Mouse (Mus musculus) limb, embryonic 14.5 days (tissue): ENCODE data around the gene Slc12a5. TPM values are rescaled to one million over a fixed set of nuclear protein-coding genes. Genes with fewer than 3 reads are reported as not detected.

Experiments
- ATAC-seq: fragments of 200-750 bp; cut with Nextera tagmentation; 2 replicates; pipeline ENCODE4 v1.8.0; 2017; ENCODE audit warnings: low read depth, moderate number of reproducible peaks, moderate TSS enrichment; ENCODE audit not compliant: low FRiP score
- DNase-seq: peaks from one replicate; pipeline ENCODE4 v3.0.0-alpha.2; 2015; ENCODE audit warnings: low spot score
- H3K27ac ChIP-seq: fragments of 300-500 bp; sonication (generic); replicated peaks from 2 replicates; pipeline ENCODE4 v1.5.1; 2014; ENCODE audit warnings: low read depth, mild to moderate bottlenecking, low read length, moderate library complexity, mixed read lengths
- H3K27me3 ChIP-seq: fragments of 300-500 bp; sonication (generic); 2 replicates; pipeline ENCODE4 v1.6.1; 2014; ENCODE audit warnings: low read length, mixed read lengths; ENCODE audit not compliant: control insufficient read depth, insufficient read depth
- H3K36me3 ChIP-seq: fragments of 300-500 bp; sonication (generic); 2 replicates; pipeline ENCODE4 v1.6.1; 2014; ENCODE audit warnings: mild to moderate bottlenecking, low read length, moderate library complexity, mixed read lengths; ENCODE audit not compliant: control insufficient read depth, insufficient read depth
- H3K4me1 ChIP-seq: fragments of 300-500 bp; sonication (generic); 2 replicates; pipeline ENCODE4 v1.6.1; 2014; ENCODE audit warnings: antibody characterized with exemption, low read length, mixed read lengths; ENCODE audit not compliant: control insufficient read depth, insufficient read depth
- H3K4me2 ChIP-seq: fragments of 300-500 bp; sonication (generic); replicated peaks from 2 replicates; pipeline ENCODE4 v1.6.1; 2014; ENCODE audit warnings: low read depth, mild to moderate bottlenecking, low read length, moderate library complexity; ENCODE audit not compliant: severe bottlenecking
- H3K4me3 ChIP-seq: fragments of 300-500 bp; sonication (generic); replicated peaks from 2 replicates; pipeline ENCODE4 v1.5.1; 2014; ENCODE audit warnings: low read length
- H3K9ac ChIP-seq: fragments of 300-500 bp; sonication (generic); 2 replicates; pipeline ENCODE4 v1.6.1; 2014; ENCODE audit warnings: mild to moderate bottlenecking, low read depth, low read length, moderate library complexity; ENCODE audit not compliant: severe bottlenecking
- H3K9me3 ChIP-seq: fragments of 300-500 bp; sonication (generic); 2 replicates; pipeline ENCODE4 v1.6.1; 2016; ENCODE audit warnings: low read length; ENCODE audit not compliant: control insufficient read depth
- POLR2A ChIP-seq: fragments of 200-500 bp; IDR thresholded peaks from 2 replicates; pipeline ENCODE4 v1.8.0; 2012; ENCODE audit warnings: inconsistent platforms, mild to moderate bottlenecking, moderate library complexity, borderline replicate concordance; ENCODE audit not compliant: insufficient read depth, insufficient read length; ENCODE audit errors: extremely low read depth
- WGBS: fragments of 180-500 bp; shearing (Covaris S2); extraction: QIAGEN DNeasy Blood & Tissue Kit; methylation state at CpG from one replicate; pipeline ENCODE4 v1.1.7; 2014; 5-methylcytosine and 5-hydroxymethylcytosine counted together
- polyA plus RNA-seq, 2 experiments: library from polyadenylated mRNA; depleted of rRNA in 1 of 2; stranded (reverse) in 1 of 2; unstranded in 1 of 2; fragments of >200 nt; fragmentation: Nextera tagmentation in 1 of 2; extraction: Ambion mirVana in 1 of 2; gene quantifications; 2 replicates each; pipeline versions ENCODE4 v1.2.1 to v1.2.3; 2012 to 2014

Slc12a5 gene
- polyA plus RNA-seq, 2 experiments: 0.72 to 6.9 TPM

- no peak overlapping the region for H3K9ac ChIP-seq
- no peak for DNase-seq
- no peaks in the 10 kb centered on the region for H3K9me3 ChIP-seq
- ATAC-seq: no peak
- H3K4me1 ChIP-seq: no peaks in the 10 kb centered on the region
- no peaks in the 10 kb centered on the region for H3K27me3 ChIP-seq
- WGBS: 56% methylated on average over 1 of the region's 1 CpGs
- no peak overlapping the region for H3K4me2 ChIP-seq
- no peak for TF ChIP-seq POLR2A
- peaks cover 9% of the 10 kb centered on the region for H3K36me3 ChIP-seq
- no peak overlapping the region for H3K4me3 ChIP-seq
- H3K27ac ChIP-seq: no peak overlapping the region
Measured at GRCm38 (mm10) chr2:165027163-165027562, 66.6 kb downstream of the Slc12a5 start.

GRCm38 (mm10) chr2:165032533-165032932 is 71.9 kb downstream of the Slc12a5 start:
- Histone ChIP-seq H3K36me3 (no peaks in the 10 kb centered on the region), H3K9ac (no peak overlapping the region), H3K4me1 (peaks cover 17% of the 10 kb centered on the region), H3K27ac (no peak overlapping the region), H3K4me3 (no peak overlapping the region; the same call in 1 of the 2 replicates), H3K9me3 (no peaks in the 10 kb centered on the region), H3K27me3 (no peaks in the 10 kb centered on the region), H3K4me2 (peak overlapping the region; percentile 71)
- no peak for TF ChIP-seq POLR2A
- DNase-seq (no peak), ATAC-seq (no peak)
- WGBS: 36% methylated on average over 3 of the region's 3 CpGs

- 41% methylated on average over 6 of the region's 6 CpGs for WGBS
Measured at GRCm38 (mm10) chr2:165033306-165033705, 72.7 kb downstream of the Slc12a5 start.

DNA sequence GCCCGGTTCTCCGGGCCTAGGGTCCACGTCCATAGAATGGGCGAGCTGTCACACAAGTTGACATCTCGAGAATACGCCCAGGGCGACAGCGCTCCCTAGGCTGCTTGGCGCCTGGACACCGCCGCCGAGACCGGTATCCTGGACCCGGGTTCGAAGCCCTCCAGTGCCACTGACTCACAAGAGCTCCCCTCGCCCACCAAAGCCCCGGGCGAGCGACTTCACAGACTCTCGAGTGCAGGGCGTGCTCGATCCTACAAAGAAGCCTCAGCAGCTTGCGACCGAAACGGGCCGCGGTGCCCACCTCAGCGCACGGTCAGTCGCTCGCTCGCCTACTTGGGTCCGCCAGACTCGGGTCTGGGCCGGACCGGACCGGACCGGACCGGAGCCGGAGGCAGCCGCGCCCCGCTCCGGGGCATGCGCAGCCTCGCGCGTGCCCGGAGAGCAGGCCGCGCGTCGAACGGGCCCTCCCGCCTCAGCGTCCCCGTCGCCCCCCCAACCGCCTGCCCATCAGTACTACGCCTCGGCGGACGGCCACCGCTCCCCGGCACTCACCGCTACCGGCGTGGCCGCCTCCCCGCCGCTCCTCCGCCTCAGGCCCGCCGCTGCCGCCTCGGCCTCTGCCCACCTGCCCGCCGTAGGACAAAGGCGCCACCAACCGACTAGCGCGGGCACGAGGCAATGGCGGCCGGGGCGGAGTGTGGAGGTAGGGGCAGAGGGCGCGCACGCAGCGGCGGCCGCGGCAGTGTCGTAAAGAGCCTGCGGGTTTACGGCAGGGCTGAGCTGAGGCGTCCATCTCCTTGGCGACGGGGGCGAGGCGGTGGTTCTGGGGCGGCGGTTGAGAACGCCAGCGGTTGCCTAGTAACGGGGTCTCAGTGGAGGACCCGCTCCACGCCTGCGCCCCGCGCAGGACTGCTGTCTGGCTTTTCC is 73.8 kb downstream of the Slc12a5 start, which contains the start of gene Ncoa5:
Ncoa5 (minus strand) TSS at position 737 of the 927 bp plus-strand sequence.
- peak; percentile 95 for ATAC-seq
- Histone ChIP-seq H3K27ac (peak within 1 kb of the TSS; percentile 86), H3K4me3 (peak within 1 kb of the TSS; percentile 98), H3K4me1 (peaks cover 17% of the 10 kb centered on the region), H3K9ac (peak within 1 kb of the TSS; percentile 97), H3K4me2 (peak within 1 kb of the TSS; percentile 71), H3K36me3 (no peaks in the 10 kb centered on the region), H3K27me3 (no peaks in the 10 kb centered on the region), H3K9me3 (no peaks in the 10 kb centered on the region)
- 0 out of 2 replicates have a peak, but pooled peaks have one; percentile 60 for TF ChIP-seq POLR2A
- DNase-seq: peak; percentile 98
- WGBS: under 1% methylated on average over 70 of the region's 111 CpGs

More at GRCm38 (mm10) chr2:165033306-165033705, 72.7 kb downstream of the Slc12a5 start:
- no peaks in the 10 kb centered on the region for H3K9me3 ChIP-seq
- no peak for TF ChIP-seq POLR2A
- peak overlapping the region; percentile 97 for H3K9ac ChIP-seq
- no peak overlapping the region for H3K27ac ChIP-seq
- DNase-seq (no peak), ATAC-seq (no peak)
- no peaks in the 10 kb centered on the region for H3K27me3 ChIP-seq
- peak overlapping the region; percentile 71 for H3K4me2 ChIP-seq
- H3K4me3 ChIP-seq: peak overlapping the region; percentile 98
- H3K4me1 ChIP-seq: peaks cover 17% of the 10 kb centered on the region
- H3K36me3 ChIP-seq: no peaks in the 10 kb centered on the region

DNA sequence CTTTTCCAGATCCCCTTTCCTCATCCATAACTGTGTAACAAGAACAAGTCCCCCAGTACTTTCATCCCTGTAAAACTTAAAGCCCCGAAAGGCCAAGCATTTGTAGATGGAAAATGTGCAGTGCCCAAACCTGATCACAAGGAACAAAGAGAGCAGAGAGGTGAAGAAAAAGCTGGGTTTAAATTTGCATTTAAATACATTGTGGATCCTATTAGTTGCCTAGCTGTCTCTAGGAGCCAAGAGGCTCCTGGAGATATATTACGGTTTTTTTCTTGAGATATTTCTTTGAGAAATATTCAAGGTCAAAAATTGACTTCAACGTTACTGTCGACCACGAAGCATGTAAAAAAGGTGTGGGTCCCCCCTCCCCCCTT is 74.4 kb downstream of the Slc12a5 start:
- Histone ChIP-seq H3K4me1 (peaks cover 17% of the 10 kb centered on the region), H3K9me3 (no peaks in the 10 kb centered on the region), H3K9ac (no peak overlapping the region), H3K36me3 (no peaks in the 10 kb centered on the region), H3K4me2 (peak overlapping the region; percentile 7; the same call in 1 of the 2 replicates), H3K4me3 (peak overlapping the region; percentile 98), H3K27ac (peak overlapping the region; percentile 28), H3K27me3 (no peaks in the 10 kb centered on the region)
- TF ChIP-seq POLR2A: no peak
- 28% methylated on average over 5 of the region's 5 CpGs for WGBS
- ATAC-seq (no peak), DNase-seq (no peak)
